Mouse (Mus musculus): ENCODE data around the gene Dnajb11.
A peak's percentile ranks its signal among the peaks of the same experiment; 100 is the strongest.

Dnajb11 gene

DNA sequence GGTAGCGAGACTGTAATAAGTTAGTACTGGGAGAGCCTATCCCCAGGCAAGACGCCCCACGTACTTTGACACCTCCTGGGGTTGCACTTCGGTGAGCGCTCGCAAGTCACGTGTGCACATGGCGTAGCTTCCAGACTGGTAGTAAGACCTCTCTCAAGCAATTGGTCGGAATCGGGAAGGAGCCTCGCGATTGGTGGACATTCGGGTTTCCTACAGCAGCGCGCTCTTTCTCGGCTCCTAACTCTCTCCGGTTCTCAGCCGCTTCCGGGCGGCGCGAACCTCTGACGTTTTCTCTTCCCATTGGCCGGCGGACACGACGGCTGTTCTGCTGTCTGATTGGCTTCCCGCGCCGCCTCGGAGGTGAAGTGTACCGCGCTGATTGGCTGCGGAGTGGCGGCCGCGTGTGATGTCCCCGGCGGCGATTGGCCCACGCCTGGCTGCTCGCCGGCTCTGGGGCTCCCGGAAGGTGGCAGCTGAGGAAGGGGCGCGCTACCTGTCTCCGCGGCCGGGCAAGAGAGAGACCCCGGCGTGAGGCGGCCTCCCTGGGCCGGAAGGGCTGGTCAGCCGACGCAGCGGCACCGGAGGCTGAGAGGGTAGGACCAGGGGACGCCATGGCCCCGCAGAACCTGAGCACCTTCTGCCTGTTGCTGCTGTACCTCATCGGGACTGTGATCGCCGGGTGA lies at the start of gene Dnajb11, which contains the start of gene Tbccd1:
TSS of gene Dnajb11 (plus strand) at position 415 of the 683 bp plus-strand sequence.
TSS of gene Tbccd1 (minus strand) at position 239 of the 683 bp plus-strand sequence.
- DNase-seq (ENCODE audit: low spot score in 2 of 2): peak; percentile 95 to 99

DNA sequence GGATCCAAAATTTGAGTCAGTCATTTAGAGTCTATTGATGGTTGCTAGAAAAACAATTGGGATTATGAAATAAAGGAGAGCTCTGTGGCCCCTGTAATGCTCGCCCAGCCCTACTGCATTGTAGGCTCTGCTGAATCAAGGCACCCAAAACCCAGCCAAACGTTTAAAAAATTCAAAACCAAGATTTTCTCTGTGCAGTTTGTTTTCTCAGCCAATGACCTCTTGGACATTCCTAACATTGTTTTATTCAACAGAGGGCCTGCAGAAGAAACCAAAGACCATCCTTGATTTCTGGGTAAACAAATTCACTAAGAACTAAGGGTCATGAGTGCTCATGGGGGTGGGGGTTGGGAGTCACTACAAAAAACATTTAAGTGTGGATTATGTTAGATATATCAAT lies 46.2 kb upstream of the Dnajb11 start, which contains the start of gene Crygs:
TSS of gene Crygs (minus strand) at position 101 of the 400 bp plus-strand sequence.
- DNase-seq (ENCODE audit: low spot score in 2 of 2): no peak

DNA sequence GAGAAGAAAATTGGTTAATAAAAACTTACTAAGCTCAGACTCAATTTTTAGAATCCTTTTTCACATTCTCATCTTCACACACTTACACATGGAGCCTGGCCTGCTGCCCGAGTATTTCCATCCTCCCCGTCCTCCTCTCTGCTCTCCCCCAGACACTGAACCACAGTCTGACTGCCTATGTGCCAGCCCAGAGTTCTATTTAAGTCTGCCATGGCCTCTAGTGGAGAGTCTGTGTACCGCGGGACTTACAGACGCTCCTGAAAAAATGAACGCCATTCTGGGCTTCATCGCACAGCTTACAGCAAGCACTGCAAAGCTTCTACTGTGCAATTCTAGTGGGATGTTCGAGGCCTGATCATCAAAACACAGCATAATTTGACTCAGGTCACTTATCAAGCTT lies 36.9 kb upstream of the Dnajb11 start:
- no peak for DNase-seq (ENCODE audit: low spot score in 2 of 2)

DNA sequence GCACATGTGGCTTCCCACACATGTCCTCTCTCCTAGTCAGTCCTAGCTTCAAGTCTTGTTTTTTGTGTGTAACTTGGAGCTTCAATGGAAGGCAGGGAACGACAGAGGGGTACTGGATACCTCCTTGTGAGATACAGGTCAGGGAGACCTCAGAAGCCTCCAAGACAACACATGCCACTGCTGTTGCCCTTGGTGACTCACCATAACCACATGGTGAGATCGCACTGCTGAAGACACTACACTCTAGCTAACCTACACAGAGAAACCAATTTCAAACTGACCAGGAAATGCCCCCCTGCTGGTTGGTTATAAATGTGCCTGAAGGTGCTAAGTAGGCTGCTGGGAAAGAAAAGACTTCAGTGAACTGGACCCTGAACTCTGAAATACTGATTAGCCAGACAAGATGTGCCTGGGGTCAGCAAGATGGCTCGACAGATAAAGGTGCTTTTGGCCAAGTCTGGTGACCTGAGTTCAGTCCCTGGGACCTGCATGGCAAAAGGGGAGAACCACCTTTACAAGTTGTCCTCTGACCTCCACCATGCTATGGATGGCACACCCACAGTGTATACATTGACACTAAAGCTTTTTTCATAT lies 24.6 kb upstream of the Dnajb11 start:
- no peak for DNase-seq (ENCODE audit: low spot score in 2 of 2)

DNA sequence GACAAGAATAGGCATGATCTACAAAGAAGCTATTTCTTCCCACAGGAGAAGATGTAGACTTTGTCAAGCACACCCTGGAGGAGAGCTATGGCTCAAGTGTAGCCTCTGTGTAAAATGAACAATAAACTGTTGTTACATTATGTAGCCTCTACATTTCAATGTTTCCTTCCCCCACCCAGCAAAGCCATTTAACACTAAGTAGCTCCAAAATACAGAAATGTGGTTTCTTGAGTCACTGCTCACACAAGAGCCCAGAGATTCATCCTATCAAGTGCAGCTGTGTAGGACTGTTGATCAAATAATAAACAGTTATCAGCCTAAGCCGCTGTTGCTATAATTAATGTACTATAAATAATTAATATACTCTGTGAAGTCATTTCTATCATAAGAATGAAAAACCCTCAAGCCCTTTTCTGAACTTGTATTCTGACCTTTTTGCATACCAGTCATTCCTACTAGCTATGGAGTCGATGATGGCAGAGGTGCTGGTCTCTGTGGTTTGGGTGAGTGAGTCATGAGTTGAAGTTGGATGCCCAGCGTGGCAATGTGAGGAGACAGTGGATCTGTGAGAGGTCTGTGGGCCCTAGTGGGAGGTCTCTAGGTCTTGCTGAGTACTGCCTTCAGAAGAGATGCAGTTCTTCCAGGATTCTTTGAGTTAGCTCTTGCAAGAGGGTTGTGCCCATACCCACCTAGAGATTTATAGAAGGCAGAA lies 18.3 kb upstream of the Dnajb11 start:
- no peak for DNase-seq (ENCODE audit: low spot score in 2 of 2)

DNA sequence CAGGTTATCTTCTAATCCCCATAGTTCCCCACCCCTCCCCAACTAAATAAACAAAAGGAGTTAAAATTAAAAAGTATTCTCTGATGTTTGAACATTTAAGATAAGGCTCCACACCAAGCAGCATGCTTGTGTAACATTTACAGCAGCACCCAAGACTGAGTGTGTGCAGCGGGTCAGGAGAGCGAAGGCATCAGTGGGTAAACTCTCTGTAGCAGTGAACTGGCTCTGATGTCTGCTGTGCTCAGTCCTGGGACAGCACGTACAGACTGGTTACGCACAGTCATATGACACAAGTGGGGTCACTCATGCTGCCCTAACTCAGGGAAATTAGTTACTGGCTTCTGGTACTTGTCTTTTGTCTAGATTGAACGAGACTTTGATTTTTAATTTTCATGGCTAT lies 14.8 kb upstream of the Dnajb11 start:
- DNase-seq (ENCODE audit: low spot score in 2 of 2): no peak

DNA sequence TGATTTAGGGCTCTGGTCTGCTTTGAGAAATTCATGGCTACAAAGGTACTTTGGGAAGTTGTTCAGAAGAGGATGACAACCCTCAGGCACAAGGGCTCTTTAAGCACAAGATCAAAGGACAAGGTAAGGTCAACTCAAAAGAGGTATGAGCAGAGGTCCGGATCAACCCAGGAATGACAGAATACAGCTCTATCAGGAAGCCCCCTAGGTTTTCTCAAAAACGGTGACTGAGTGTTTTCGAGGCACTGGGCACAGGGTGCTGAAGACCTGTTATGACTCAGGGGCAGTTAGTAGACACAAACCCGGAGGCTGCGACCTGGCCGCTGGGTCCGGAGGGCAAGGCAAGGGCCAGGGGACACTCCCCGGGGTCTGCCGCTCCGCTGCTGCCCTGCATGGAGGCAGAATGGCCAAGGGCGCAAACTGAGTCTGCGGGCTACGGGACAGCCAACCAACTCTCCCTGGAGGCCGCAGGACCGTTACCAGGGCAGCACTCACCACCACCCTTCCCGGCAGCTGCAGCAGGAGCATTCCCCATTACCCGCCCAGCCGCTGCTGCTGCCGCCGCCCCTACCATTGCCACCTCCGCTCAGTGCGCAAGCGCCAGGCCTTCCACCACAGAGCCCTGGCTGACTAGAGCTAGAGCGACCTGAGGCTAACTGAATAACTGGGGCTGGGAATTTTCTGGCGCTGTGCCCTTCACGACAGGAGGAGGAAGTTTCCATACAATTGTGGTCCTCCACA lies 13.4 kb upstream of the Dnajb11 start:
- DNase-seq (ENCODE audit: low spot score in 2 of 2): peak; percentile 35 to 75

DNA sequence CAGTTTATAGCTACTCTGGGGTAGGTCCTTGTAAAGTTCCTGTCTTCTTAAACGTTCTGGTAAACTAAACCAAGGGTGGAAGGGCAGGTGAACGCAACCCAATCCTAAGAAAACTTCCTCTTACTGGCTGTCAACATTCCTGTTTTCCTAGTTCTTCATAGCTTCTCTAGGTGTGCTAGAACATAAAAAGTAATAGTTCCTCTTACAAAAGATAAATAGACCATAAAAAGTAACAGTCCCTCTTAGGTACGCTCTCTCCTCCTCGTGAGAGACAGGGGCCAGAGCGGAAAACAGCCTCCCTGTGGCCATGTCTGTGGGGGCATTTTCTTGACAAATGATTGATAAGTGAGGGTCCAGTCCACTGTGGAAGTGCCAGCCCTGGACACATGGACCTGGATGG lies 12.8 kb upstream of the Dnajb11 start:
- DNase-seq (ENCODE audit: low spot score in 2 of 2): no peak

DNA sequence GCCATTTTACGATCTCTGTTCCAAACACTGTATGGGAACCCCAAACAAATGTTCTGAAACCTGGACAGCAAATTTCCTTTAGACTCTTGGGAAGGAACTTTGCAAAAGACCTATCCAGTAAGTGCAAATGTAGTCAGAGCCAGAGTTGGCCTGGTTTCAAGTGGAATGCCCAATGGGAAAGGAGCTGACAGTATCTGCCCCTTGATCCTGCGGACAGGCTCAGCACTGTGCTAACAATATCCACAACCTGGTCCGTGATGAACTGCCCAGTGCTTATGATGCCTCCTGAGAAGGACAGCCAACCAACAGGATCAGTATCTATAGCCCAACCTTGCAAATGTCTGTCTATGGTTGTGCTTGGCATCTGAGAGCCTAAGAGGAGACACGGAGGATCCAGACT lies 12.2 kb upstream of the Dnajb11 start:
- DNase-seq (ENCODE audit: low spot score in 2 of 2): no peak

DNA sequence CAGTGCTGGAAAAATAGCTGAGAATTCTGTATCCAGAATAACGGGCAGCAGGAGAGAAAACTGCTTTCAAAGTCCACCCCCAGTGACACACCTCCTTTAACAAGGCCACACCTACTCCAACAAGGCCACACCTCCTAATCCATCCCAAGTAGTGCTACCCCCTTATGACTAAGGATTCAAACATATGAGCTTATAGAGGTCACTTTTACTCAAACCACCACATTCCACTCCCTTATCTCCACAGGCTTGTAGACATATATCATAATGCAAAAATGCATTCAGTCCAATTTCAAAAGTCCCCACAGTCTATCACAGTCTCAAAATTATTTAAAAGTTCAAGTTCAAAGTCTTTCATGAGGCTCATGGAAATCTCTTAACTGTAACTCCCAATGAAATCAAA lies 10.0 kb upstream of the Dnajb11 start:
- DNase-seq (ENCODE audit: low spot score in 2 of 2): no peak

DNA sequence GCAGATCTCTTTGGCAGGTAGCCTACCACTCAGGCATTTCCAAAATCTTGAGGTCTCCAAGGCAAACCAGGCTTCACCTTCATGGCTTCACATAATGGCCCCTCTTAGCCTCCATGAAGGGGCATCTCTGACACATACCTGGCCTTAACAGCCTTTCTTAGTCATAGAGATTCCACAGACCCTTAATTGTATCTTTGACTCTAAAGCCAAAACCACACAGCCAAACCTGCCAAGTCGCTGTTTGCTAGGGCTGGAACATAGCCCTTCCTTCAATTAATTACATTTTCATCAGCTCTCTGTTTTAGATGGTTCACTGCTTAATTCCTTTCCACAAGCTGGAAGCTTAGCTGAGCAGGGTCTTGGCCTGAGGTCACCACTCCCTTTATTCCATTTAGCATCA lies 9.3 kb upstream of the Dnajb11 start:
- no peak for DNase-seq (ENCODE audit: low spot score in 2 of 2)

DNA sequence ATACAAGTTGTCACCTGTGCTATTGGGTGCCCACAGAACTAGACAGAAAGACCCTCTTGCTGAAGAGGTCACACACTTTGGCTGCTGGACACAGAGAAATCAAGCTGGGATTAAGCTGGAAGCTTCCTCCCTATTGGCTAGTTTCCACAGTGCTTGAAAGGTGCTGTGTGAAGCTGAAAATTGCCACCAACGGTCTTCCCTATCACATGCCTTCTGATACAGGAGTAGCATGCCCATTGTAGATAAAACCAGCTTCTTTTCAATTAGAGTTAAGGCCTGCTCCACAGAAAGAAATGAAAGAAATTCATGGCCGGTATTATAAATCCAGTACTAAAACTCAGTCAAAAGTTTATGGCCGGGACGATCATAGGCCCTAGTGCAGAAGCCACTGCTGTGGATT lies 4.9 kb upstream of the Dnajb11 start:
- no peak for DNase-seq (ENCODE audit: low spot score in 2 of 2)

DNA sequence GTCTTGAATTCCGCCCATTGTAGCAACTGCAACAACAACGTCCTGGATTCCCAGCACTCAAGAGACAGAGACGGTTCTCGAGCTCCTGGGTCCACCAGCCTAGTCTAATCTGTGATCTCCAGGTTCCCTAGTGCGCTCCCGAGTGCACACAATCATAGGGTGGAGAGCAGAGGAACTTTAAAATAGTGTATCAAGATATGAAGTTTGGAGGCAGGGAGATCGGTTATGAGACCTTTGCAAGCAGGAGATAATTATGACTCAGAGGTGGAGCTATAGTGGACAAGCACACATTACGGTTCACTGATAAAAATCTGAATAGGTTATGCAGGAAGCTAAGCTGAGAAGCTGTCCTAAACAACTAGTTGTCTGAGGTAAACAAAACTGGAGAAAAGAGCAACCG lies 872 bp upstream of the Dnajb11 start:
- no peak for DNase-seq (ENCODE audit: low spot score in 2 of 2)

DNA sequence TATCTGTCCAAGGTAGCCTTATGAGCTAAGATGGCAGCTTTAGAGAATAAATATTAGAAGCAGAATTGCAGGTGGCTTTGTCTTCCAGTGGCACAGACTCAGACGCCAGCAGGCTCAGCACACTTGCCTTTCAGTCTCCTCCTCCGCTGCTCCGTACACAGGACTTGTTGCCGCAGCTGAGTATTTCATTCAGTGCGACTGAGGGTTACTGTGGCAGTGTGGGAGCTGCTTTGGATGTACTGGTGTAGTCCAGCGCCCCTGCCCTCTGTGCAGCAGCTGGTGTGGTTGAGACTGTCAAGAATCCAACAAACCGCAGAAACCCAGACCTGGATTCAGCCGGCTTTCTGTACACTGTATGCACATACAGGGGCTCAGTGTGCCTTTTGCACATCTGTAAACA lies 14.8 kb downstream of the Dnajb11 start:
- DNase-seq (ENCODE audit: low spot score in 2 of 2): no peak

DNA sequence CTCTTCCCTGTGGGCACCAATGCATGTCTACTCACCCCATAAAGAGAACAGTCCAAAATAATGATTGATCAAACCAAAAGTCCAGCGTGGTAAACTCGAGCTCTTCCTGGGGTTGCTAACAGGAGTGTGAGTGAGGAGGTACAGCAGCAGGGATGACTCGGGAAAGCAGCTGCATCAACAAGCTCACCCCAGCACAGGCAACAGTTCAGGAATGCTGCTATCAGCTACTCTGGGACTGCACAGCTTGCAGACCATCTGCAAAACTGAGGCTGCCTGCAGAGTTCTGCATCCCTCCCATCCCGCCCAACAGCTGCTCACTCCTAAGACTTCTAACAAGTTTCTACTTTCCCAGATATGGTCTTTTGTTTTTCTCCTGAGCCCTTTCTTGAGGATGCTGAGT lies 15.7 kb downstream of the Dnajb11 start:
- DNase-seq (ENCODE audit: low spot score in 2 of 2): no peak

DNA sequence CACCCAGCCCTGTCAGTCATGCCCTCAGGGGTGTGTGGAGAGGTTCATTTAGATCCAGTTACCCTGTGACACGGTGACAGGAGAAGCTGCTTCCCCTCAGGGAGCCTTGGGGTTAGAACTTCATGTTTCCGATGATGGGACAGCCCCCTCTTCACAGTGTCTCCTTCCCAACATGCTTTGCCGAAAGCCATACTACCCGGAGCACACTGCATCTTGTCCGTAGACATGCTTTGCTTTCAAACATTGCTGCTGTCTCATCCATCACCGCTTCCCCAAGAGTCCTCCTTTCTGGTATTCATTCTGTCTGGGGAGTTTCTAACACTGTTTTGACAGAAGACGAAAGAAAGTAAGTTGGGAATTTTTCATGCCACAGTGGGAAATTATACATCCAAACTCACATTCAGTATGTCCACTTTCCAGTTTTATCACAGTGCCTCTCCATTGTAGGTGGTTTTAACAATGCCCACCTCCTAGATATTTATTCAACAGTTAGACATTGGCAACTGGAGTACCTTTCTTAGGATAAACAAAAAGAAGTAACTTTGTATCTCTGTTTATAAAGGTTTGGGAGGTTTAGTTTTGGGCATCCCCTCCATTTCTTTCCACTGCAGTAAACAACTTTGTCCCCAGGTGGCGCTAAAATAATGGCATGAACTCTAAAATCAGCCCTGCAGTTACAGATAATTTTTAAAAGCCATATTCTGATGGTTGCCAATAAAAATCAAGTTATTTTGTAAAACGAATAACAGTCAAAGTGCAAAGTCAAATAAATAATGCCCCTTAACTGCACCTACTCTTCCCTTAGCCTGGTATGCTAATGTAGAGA lies 18.8 kb downstream of the Dnajb11 start:
- no peak for DNase-seq (ENCODE audit: low spot score in 2 of 2)

DNA sequence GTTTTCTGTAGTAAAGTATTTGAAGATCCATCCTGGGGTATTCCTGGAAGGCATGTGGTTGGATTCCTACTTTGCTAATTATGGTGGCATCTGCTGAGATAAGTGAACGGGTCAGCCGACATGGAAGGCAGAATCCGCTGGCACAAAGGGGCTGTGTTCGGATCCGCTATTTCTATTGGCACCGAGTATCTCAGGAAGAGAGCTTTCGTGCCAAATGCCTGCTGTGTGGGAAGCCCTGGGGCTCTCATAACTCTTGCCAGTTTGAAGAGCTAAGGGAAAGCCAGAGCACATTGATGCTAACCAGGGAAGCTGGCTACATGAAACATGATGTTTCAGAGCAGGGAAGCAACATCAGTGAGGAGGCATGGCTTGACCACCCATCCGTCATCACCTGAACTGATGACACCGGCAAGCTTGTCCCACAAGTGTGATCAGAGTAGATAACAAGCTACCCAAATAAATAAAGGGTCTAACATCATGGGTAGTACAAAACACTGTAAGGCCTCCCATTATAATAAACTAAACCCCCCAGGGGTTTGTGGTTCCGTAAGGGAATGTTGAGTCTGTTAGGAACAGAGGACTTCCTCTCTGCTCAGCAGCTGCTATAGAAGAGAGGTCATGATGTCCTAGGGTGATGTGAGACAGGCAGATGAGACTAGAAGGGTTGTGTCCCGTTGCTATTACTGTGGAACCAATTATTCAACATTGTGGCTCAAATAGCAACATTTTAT lies 20.2 kb downstream of the Dnajb11 start:
- DNase-seq (ENCODE audit: low spot score in 2 of 2): no peak

DNA sequence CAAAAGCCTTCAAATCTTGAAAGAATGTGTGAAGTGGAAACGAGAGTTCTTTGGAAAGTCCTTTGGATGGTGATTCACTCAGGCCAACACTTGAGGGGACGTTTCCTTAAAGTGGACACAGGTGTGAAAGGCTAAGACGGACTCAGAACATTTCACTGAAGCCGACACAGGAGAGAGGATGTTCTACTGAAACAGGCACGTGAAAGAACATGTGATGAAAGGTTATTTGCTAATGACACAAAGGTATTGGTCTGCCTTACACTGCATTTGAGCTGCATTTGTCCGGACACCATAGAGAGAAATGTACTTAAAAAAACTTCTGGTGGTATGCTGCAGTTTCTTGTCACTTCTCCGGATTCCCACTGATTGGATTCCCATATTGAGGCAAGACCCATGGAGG lies 21.1 kb downstream of the Dnajb11 start:
- DNase-seq (ENCODE audit: low spot score in 2 of 2): no peak

DNA sequence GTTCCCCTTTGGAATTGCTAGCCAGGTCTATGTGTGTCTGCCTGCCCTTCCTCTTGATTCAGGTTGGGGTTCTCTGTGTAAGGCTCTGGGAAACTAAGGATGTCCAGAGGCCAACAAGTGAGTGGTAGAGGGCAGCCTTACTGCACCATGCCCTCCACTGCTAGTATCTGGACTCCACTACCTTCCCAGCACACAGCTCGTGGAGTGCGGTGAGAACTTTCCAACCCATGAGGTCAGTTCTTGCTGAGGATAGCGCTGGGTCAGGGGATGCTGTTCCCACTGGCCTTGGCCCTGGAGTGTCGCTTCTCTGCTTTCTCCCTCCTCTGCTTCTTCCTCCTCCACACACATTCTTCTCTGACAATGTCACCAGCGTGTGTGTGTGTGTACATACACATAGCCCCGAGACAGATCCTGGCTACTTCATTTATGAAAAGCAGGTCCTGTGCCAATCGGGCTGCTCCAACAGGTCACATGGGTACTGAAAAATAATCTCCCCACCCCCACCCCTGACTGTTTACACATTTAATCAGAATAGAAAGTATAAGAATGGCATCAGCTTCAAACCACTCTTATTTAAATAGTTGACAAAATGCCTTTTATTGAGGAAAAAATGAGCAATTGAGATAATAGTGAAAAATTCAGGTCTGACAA lies 22.4 kb downstream of the Dnajb11 start:
- no peak for DNase-seq (ENCODE audit: low spot score in 2 of 2)

DNA sequence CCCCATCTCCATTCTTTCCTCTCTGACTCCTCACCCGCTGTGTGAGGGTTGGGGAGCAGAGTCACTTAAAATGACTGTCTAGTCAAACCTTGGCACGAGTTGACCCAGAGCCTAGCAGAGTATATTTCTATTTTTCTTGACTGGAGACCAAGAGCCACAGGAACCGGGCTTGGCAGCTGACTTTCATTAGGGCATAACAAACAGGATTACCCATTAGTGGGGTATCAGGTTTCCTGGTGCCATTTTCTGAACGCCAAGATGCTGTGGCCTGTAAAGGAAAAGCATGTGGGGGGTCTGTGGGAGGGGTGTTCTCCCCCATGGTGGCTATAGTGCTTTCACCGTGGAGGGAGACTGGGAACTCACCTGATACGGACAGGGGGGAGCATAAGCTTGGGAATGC lies 23.3 kb downstream of the Dnajb11 start:
- DNase-seq (ENCODE audit: low spot score in 2 of 2): no peak

All from urinary bladder, postnatal 36 days (tissue).